Mouse (Mus musculus) brain, embryonic 18.5 days (tissue): ENCODE results near the gene Eefsec.

Experiments used
- DNase-seq: peaks from one replicate; pipeline ENCODE4 v3.0.0-alpha.2; 2012; ENCODE audit warnings: low read depth, low spot score

The Eefsec gene

GRCm38 (mm10) chr6:88210182-88210581, 236.2 kb downstream of the Eefsec start:
- no peak for DNase-seq

- DNase-seq: no peak
Observed at GRCm38 (mm10) chr6:88209453-88209852, 236.9 kb downstream of the Eefsec start.

GRCm38 (mm10) chr6:88208321-88208720, 238.0 kb downstream of the Eefsec start:
- no peak for DNase-seq

GRCm38 (mm10) chr6:88207403-88208033, 238.8 kb downstream of the Eefsec start:
- no peak for DNase-seq
